Mouse (Mus musculus) cerebellum, adult 18-20 months (tissue): ENCODE data around the gene Arfgef3.
"Not testable (repeated sequence)": the region's sequence is repeated elsewhere in the genome, so short reads cannot be mapped to it uniquely, and the experiment has no call there.

ENCODE experiments used
- DNase-seq, 2 experiments: peaks; one replicate each; pipeline ENCODE4 v3.0.0; 2021

Arfgef3 gene

GRCm38 (mm10) chr10:18680661-18681384 lies 62.9 kb downstream of the Arfgef3 start:
- DNase-seq: no peak

- no peak for DNase-seq
Measured at GRCm38 (mm10) chr10:18678836-18679235, 64.9 kb downstream of the Arfgef3 start.

GRCm38 (mm10) chr10:18664794-18665193 lies 79.0 kb downstream of the Arfgef3 start:
- no peak for DNase-seq

GRCm38 (mm10) chr10:18664016-18664415 lies 79.7 kb downstream of the Arfgef3 start:
- no peak for DNase-seq

GRCm38 (mm10) chr10:18661606-18662220 lies 82.0 kb downstream of the Arfgef3 start:
- no peak for DNase-seq

GRCm38 (mm10) chr10:18660998-18661397 lies 82.8 kb downstream of the Arfgef3 start:
- no peak for DNase-seq

- peak in 1 of 2 experiments; percentile 20 for DNase-seq
Measured at GRCm38 (mm10) chr10:18657588-18657987, 86.2 kb downstream of the Arfgef3 start.

GRCm38 (mm10) chr10:18647069-18647468 lies 96.7 kb downstream of the Arfgef3 start:
- DNase-seq: no peak

GRCm38 (mm10) chr10:18646035-18646434 lies 97.7 kb downstream of the Arfgef3 start:
- DNase-seq: no peak

- no peak for DNase-seq
Measured at GRCm38 (mm10) chr10:18644346-18644745, 99.4 kb downstream of the Arfgef3 start.

GRCm38 (mm10) chr10:18643506-18643905 lies 100.2 kb downstream of the Arfgef3 start:
- DNase-seq: peak; percentile 57 to 59

GRCm38 (mm10) chr10:18642854-18643253 lies 100.9 kb downstream of the Arfgef3 start:
- no peak for DNase-seq

GRCm38 (mm10) chr10:18640596-18640995 lies 103.2 kb downstream of the Arfgef3 start:
- DNase-seq: peak in 1 of 2 experiments; percentile 22

- peak in 1 of 2 experiments; percentile 20 for DNase-seq
Measured at GRCm38 (mm10) chr10:18635450-18635849, 108.3 kb downstream of the Arfgef3 start.

GRCm38 (mm10) chr10:18634405-18634985 lies 109.3 kb downstream of the Arfgef3 start:
- peak; percentile 40 to 46 for DNase-seq

- no peak for DNase-seq
Measured at GRCm38 (mm10) chr10:18630498-18630897, 113.3 kb downstream of the Arfgef3 start.

GRCm38 (mm10) chr10:18627530-18627929 lies 116.2 kb downstream of the Arfgef3 start:
- peak in 1 of 2 experiments; percentile 19 for DNase-seq

GRCm38 (mm10) chr10:18612796-18613195 lies 131.0 kb downstream of the Arfgef3 start:
- no peak for DNase-seq

GRCm38 (mm10) chr10:18604827-18605535 lies 138.8 kb downstream of the Arfgef3 start:
- not testable (repeated sequence) for DNase-seq

- DNase-seq: peak; percentile 74 to 78
Measured at GRCm38 (mm10) chr10:18602030-18602429, 141.7 kb downstream of the Arfgef3 start.

- peak; percentile 39 to 40 for DNase-seq
Measured at GRCm38 (mm10) chr10:18597601-18598000, 146.1 kb downstream of the Arfgef3 start.

- DNase-seq: no peak
Measured at GRCm38 (mm10) chr10:18589455-18589854, 154.3 kb downstream of the Arfgef3 start.

- no peak for DNase-seq
Measured at GRCm38 (mm10) chr10:18584188-18584587, 159.6 kb downstream of the Arfgef3 start.
